9 mouse cellular contexts compared by ENCODE assay signal in the genomic region with DNA sequence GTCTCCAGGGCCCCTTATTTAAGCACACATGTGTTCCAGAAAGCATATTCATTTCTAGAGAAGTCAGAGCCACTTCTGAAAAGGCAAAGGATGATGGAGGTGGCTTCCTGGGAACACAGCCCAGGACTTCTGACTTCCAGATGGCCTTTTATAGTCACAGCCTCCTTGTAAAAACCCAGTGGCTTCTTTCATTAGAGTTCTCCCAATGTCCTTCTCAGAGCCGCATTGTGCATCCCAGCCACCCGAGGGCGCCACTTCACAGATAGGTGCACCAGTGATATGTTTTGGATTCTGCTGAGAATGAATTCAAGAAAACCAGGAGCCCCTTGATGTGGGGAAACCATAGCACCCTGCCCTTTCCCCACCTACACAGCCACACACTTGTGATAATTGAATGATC.
DNase-seq lines count a peak whose midpoint lies in the region; ATAC-seq lines count a peak whose summit lies in the region.
"Had no signal": no experiment of that assay in that cellular context is flagged by ENCODE, and none has a peak within 500 bp of the region (broad histone marks: within the 10 kb centered on the region; RNA-seq: fewer than 3 reads in every experiment).

No protein-coding gene starts in this region.

- intact Hi-C loops in heart, postnatal 14 days (cut with DNase I), result loop anchor here (2.0 kb wide), 1 partner anchor 82 kb away; no protein-coding TSS in a partner anchor

- H3K4me3 ChIP-seq in intestine, embryonic 16.5 days (ENCODE audit: low read length), result no peak overlapping the region
- H3K4me3 ChIP-seq: liver, embryonic 13.5 days had no signal

- no peak overlapping the region for H3K4me2 ChIP-seq in intestine, embryonic 16.5 days (ENCODE audit: low read depth, low read length)
- H3K4me2 ChIP-seq: liver, embryonic 13.5 days had no signal

- DNase-seq in frontal cortex, postnatal 10 days (ENCODE audit: low spot score in 2 of 2), result no peak
- DNase-seq in right cerebral cortex, adult 18-20 months, result peak; percentile 16
- no peak for DNase-seq in right cerebral cortex, postnatal 36 days (ENCODE audit: low spot score in 2 of 2)
- DNase-seq in cerebellum, adult 9-11 months, result peak; percentile 42
- peak; percentile 58 to 74 for DNase-seq in heart, postnatal 14 days
- peak; percentile 34 for DNase-seq in lung, postnatal 25 days (ENCODE audit: low spot score)
- DNase-seq: liver, embryonic 13.5 days had no signal

- 0 out of 2 replicates have a peak, but pooled peaks have one; percentile 50 for ATAC-seq in frontal cortex, adult (ENCODE audit: low TSS enrichment)
- ATAC-seq in intestine, embryonic 16.5 days, result no peak

- no peaks in the 10 kb centered on the region for H3K9me3 ChIP-seq in intestine, embryonic 16.5 days (ENCODE audit: control insufficient read depth, low read length)
- H3K9me3 ChIP-seq: liver, embryonic 13.5 days had no signal

- H3K9ac ChIP-seq in intestine, embryonic 16.5 days (ENCODE audit: low read depth, low read length), result no peak overlapping the region
- H3K9ac ChIP-seq: liver, embryonic 13.5 days had no signal

- no peaks in the 10 kb centered on the region for H3K27me3 ChIP-seq in intestine, embryonic 16.5 days (replicated peaks; ENCODE audit: control insufficient read depth, insufficient read depth, low read length)
- H3K27me3 ChIP-seq: liver, embryonic 13.5 days had no signal

- no peak overlapping the region for H3K27ac ChIP-seq in intestine, embryonic 16.5 days (ENCODE audit: low read length)
- H3K27ac ChIP-seq: liver, embryonic 13.5 days had no signal

- peaks cover 7% of the 10 kb centered on the region for H3K4me1 ChIP-seq in intestine, embryonic 16.5 days (ENCODE audit: control insufficient read depth, insufficient read depth, low read length)
- H3K4me1 ChIP-seq: liver, embryonic 13.5 days had no signal

- no peaks in the 10 kb centered on the region for H3K36me3 ChIP-seq in intestine, embryonic 16.5 days (ENCODE audit: control insufficient read depth, insufficient read depth, low read length)
- H3K36me3 ChIP-seq: liver, embryonic 13.5 days had no signal

- WGBS in intestine, embryonic 16.5 days, result 38% methylated on average over 3 of the region's 3 CpGs

Comparison
In these comparisons a context has a peak if more than half of its experiments do, and no peak if none do; other contexts are left out.
1. DNase-seq: peak in right cerebral cortex, adult 18-20 months (single experiment), cerebellum, adult 9-11 months (single experiment), heart, postnatal 14 days (2 of 2) and lung, postnatal 25 days (single experiment); none in frontal cortex, postnatal 10 days (0 of 2) and right cerebral cortex, postnatal 36 days (0 of 2).